Mouse (Mus musculus): ENCODE results near the gene Adk.
A peak's percentile ranks its signal among the peaks of the same experiment; 100 is the strongest.

DNA sequence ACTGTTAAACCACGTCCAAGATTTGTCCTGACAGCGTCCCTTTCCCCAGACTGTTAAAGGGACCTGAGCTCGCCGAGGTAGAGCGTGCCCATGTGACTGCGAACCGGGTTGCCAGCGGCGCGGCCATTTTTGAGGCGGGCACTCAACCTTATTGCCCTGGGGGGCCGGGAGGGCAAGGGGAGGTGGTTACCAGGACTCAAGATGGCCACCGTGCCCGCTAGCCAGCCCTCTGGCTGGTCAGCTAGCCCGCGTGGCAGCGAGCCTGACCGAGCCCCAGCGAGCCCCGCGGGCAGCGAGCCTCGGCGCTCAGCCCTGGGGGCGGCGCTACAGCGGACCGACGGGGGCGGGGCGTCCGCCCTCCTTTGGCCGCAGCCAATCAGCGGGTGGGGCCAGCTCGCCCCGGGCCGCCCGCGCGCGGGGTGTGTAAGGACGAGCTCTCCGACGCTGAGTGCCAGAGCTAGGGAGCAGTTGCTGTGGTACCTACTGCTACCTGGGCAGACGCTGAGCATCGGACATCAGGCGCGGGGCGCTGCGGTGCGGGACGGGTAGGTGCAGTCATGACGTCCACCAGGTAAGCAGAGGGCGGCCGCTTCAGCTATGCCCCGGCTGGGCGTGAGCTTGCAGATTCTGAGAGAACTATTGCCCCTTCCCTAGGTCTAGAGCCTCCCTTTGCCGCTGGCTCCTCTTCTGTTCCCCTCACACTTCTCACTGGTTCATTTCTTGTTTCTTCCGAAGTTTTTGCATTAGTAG lies 23.6 kb downstream of the Adk start:
- TF ChIP-seq KAT2A (IDR thresholded peaks at IDR 0.05; ENCODE audit: insufficient replicate concordance, low read length) (no peak), MAX (IDR thresholded peaks at IDR 0.05; ENCODE audit: low read length) (peak; percentile 48; the same call in 1 of the 2 replicates), POLR2A (IDR thresholded peaks at IDR 0.05; ENCODE audit: low read depth, low read length) (peak; percentile 56; the same call in 1 of the 2 replicates), NRF1 (IDR thresholded peaks at IDR 0.05; ENCODE audit: low read depth, low read length) (peak; percentile 57; the same call in 1 of the 2 replicates), CTCF (conservative IDR thresholded peaks at IDR 0.05 in 1 of 2, IDR thresholded peaks at IDR 0.05 in 1 of 2; ENCODE audit: low read depth in 2 of 2, low read length in 2 of 2) (no peak), JUND (conservative IDR thresholded peaks at IDR 0.05; ENCODE audit: low read depth, low read length) (no peak), CHD1 (IDR thresholded peaks at IDR 0.05; ENCODE audit: low read depth, low read length) (no peak), MYC (IDR thresholded peaks at IDR 0.05; ENCODE audit: low read depth, low read length) (no peak), NELFE (IDR thresholded peaks at IDR 0.05; ENCODE audit: low read depth, low read length) (peak; percentile 37; the same call in 1 of the 2 replicates), ZC3H11A (IDR thresholded peaks at IDR 0.05; ENCODE audit: low read depth, low read length) (no peak), ELF1 (IDR thresholded peaks at IDR 0.05; ENCODE audit: low read depth, low read length) (no peak), UBTF (IDR thresholded peaks at IDR 0.05; ENCODE audit: low read depth, low read length) (0 out of 2 replicates have a peak, but pooled peaks have one; percentile 53)

Data from CH12.LX (cell line).